Mouse (Mus musculus): Measurements from ENCODE around the gene Gm45837.

Gene Gm45837

DNA sequence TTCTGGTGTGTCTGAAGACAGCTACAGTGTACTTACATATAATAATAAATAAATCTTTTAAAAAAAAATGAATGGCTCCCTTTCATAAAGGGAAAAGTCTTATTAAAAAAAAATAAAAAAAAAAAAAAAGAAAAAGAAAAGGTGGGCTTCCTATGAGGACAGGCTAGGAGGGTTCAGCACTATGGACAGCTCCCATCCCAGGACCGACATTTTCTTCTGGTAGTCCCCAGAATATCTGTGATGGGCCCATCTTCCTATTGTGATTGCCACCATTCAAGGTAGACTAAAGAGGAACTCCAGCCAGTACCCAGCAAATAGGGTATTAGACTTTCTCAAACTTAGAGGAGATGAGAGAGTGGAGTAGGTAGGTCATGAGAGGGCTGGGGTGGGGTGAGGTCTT is 27.2 kb downstream of the Gm45837 start:
- no peak for DNase-seq (ENCODE audit: low spot score)

DNA sequence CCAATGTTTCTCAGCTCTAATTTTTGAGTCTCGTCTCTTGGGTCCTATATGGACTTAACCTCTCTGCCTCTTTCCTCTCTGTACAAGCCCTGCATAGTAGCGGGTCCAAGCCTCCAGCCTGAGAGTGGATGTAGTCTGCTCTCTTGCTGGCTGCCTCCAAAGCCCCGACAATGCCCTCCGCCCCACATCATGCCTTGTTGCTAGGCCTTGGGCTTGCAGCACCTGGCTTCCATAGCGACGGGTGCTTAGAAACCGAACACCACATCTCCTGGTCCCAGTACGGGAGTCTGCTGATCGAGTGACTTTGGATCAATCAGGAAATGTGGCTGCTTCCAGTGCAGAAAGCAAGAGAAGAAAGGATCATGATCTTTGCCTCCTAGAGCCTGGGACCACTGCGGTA is 32.4 kb downstream of the Gm45837 start:
- no peak for DNase-seq (ENCODE audit: low spot score)

DNA sequence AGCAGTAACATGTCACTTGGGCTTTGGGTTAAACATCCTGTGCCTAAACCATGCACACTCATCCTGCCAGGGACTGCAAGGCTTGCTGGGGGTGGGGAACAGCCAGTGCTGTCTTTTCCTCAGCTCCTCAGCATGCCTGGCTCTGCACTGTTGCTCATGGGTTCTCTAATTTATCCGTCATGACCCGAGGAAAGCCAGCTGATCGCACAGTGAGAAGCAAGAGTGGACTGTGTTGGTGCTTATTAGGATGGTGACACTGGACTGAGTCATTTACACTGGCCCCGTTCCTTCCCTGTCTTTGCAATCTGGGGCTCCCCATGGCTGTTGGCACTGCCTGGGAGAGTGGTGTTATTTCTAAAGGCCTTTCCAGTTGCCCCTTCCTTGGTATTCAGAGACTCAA is 33.5 kb downstream of the Gm45837 start:
- no peak for DNase-seq (ENCODE audit: low spot score)

DNA sequence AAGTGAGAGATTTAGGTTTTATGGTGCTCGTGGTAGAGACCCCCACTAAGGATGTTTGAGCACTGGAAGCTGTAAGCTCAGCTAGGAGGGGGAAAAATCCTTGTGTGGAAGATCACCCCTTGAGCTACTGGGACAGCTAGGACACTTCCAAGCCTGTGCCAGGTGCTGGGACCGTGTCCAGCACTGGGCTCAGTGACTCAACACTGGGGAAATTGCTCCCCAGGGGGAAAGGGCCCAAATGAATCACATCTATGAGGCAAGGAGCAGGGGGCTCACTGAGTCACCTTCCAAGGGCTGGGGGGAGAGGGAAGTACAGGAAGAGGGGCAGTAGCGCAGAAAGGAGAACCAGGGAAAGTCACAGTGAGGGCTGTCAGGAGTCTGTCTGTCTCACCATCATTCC is 39.2 kb downstream of the Gm45837 start:
- no peak for DNase-seq (ENCODE audit: low spot score)

DNA sequence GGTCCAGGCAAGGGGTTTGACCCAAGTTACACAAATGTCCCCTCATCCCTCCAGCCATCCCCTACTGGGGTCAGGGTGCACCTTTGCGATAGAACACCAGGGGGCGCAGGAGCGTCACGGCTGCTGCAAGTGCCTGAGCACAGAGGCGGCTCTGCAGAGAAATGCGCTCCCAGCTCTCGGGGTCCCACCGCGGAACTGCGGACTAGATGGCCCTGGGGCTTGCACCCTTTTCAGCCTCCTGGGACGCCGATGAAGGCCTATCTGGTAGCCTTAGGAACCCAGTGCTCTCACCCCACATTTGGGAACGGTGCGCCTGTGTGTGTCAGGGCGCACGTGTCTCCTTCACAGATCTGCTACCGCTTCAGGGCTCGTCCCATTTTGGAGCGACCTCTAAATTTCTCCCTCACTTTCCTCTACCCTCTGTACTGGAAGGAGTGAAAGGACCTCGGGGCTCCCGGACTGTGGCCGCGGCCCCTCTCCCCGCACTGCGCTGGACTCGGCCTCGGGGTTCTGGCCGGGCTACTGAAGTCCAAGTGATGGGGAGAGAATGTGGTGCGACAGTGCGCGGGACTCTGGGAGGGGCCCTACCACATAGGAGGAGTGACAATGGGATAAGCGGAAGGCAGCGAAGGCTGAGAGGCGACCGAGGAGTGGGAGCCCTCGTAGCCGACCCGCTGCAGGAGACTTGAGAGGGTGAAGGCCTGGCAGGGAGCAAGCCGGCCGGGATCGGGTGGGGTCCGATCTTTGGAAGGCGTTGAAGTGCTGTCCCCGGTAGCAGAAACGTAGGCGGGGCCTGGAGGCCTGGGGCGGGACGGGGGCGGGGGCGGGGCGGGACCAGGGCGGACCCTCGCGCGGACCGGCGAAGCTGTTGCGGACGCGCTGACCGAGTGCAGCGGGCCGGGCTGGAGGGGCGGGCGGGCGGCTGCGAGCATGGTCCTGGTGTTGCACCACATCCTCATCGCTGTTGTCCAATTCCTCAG is 40.0 kb downstream of the Gm45837 start:
- DNase-seq (ENCODE audit: low spot score), result peak; percentile 80

- DNase-seq (ENCODE audit: low spot score), result no peak
These were observed 42.0 kb downstream of the Gm45837 start for GRCm38 (mm10) chr7:101452669-101453068.

GRCm38 (mm10) chr7:101453296-101453695 is 42.6 kb downstream of the Gm45837 start:
- no peak for DNase-seq (ENCODE audit: low spot score)

- no peak for DNase-seq (ENCODE audit: low spot score)
These were observed 43.0 kb downstream of the Gm45837 start for GRCm38 (mm10) chr7:101453725-101454124.

DNA sequence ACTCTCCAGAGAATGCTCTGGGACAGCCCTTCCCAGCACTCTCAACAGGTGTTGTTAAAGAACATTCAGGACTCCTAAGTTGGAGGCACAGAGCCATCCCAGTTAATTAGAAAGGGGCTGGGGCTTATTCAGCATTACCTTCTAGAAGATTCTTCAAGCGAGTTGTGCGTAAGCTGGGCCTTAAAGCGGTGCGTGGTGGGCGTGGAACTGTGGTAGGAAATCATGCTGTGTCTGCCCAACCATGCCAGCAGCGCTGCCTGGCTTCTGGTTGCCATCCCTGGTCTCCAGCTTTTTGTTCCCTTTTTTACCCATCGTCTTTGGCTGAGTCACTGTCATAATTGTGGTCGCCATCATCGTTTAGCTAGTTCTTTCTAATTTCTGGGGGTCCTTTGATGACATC is 43.8 kb downstream of the Gm45837 start:
- no peak for DNase-seq (ENCODE audit: low spot score)

DNA sequence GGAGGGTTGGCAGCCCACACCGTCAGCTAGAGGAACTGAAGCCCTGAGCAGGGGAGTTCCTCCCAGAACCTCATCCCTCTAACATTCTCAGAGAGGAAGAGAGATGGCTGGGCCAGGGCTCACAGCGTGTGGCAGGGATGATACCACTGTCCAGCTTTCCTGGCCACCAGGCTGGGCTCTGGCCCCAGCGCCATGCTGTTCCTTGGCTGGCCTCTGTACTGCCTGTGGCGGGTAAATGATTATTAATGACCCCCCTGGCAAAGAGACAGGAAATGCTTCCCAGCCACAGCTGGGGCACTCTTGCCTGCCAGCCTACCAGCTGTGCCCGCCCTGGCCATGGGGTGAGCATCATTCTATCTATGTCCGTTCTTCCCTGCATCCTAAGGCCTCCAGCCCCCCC is 44.5 kb downstream of the Gm45837 start:
- DNase-seq (ENCODE audit: low spot score), result no peak

- no peak for DNase-seq (ENCODE audit: low spot score)
These were observed 45.6 kb downstream of the Gm45837 start for GRCm38 (mm10) chr7:101456318-101456717.

- no peak for DNase-seq (ENCODE audit: low spot score)
These were observed 46.1 kb downstream of the Gm45837 start for GRCm38 (mm10) chr7:101456789-101457188.

DNA sequence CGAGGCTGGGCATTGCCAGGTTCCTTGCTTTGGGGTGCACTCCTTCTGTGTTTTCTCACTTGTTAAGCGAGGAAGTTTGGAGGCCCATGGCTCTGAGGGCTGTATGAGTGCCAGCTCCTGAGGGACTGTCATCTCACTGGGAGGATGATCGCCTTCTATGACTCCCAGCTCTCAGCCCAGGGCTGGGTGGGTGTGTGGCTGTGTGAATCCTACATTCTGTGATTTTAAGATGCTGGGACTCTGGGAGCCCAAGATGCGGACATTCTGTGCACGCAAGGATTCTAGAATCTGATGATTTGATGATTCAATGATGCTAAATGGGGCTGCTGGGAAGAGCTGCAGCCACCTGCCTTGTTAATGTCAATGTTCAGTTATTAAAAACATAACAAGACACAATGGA is 46.6 kb downstream of the Gm45837 start:
- DNase-seq (ENCODE audit: low spot score), result no peak

- DNase-seq (ENCODE audit: low spot score), result no peak
These were observed 47.1 kb downstream of the Gm45837 start for GRCm38 (mm10) chr7:101457801-101458200.

DNA sequence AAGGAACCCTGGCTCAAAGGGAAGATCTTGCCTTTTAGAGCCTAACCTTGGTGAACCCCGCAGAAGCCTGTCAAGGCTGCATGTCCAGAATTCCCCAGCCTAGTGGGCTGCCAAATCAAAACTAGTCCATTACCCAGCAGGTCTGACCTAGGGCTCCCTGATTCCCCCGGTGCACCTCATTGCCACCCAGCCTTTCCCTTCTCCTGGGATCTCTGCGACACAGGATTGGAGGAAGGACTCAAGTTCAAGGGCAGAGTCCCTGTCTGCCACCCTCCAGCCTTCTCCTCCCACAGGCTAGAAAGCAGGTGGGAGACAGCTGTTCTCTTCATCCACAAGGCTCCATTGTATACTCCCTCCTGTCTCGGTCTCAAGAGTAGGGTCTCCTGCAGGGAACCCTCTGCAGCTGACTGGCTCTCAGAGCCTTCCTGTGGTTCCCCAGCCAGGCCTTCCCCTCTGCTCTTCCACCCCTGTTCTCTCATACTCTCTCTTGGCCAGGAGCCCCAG is 47.6 kb downstream of the Gm45837 start:
- no peak for DNase-seq (ENCODE audit: low spot score)

DNA sequence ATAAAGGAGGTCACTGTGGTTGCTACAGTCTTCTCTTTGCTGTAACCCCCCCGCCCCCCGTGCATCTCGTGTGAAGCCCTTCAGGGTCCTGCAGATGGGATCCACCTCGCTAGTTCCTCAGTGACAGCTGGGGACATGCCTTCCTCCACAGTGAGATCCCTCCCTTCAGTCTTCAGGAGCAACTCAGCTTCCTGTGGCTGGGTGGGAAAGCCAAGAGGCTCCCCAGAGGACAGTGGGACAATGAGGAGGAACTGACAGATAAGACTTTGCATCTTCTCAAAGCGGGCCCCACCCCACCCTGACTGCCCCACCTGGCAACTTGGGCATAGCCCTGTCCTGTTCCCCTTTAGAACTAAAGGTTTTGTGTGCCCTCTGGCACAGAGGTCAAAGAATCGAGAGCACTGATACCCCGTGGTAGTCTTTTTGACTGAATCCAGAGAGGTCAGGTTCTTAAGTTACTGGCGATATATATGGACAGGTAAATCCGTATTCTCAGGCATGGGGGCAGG is 48.7 kb downstream of the Gm45837 start:
- DNase-seq (ENCODE audit: low spot score), result no peak

- DNase-seq (ENCODE audit: low spot score), result no peak
These were observed 49.4 kb downstream of the Gm45837 start for GRCm38 (mm10) chr7:101459923-101460607.

GRCm38 (mm10) chr7:101460608-101460957 is 49.9 kb downstream of the Gm45837 start:
- DNase-seq (ENCODE audit: low spot score), result no peak

- no peak for DNase-seq (ENCODE audit: low spot score)
These were observed 50.9 kb downstream of the Gm45837 start for GRCm38 (mm10) chr7:101461571-101461970.

- no peak for DNase-seq (ENCODE audit: low spot score)
These were observed 51.8 kb downstream of the Gm45837 start for GRCm38 (mm10) chr7:101462327-101463068.

GRCm38 (mm10) chr7:101463665-101464271 is 53.1 kb downstream of the Gm45837 start:
- no peak for DNase-seq (ENCODE audit: low spot score)

DNA sequence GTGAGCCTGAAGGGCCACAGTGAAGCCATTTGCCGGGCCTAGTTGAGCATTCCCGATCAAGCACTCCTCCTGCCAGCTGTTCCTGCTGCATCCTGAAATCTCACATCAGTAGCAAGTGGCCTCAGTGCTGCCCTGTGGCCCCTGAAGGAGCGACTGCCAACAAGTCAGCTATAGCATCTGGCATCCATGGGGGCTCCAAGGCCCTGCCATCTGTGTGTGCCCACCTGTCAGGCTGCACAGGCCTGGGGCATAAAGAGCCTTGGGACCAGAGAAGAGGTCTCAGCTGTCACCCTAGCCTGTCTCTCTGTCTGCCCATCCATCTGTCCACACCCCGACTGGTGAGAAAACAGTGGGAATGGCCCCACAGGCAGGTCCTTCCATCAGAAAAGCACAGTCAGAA is 54.2 kb downstream of the Gm45837 start:
- no peak for DNase-seq (ENCODE audit: low spot score)
